Mouse (Mus musculus) neural tube, embryonic 11.5 days (tissue): ENCODE results near the gene Lrrc30. TPM values are rescaled to one million over a fixed set of nuclear protein-coding genes. Genes with fewer than 3 reads are reported as not detected.

Source experiments
- ATAC-seq: fragments of 200-750 bp; cut with Nextera tagmentation; 2 replicates; pipeline ENCODE4 v1.8.0; 2017; ENCODE audit warnings: moderate number of reproducible peaks, mild to moderate bottlenecking, moderate TSS enrichment, moderate library complexity; ENCODE audit not compliant: insufficient read depth, low FRiP score, low TSS enrichment
- DNase-seq: peaks from one replicate; pipeline ENCODE4 v3.0.0-alpha.2; 2015; ENCODE audit warnings: low spot score
- H3K27ac ChIP-seq: fragments of 300-500 bp; sonication (generic); 2 replicates; pipeline ENCODE4 v1.5.1; 2014; ENCODE audit warnings: low read depth, mild to moderate bottlenecking, low read length
- H3K27me3 ChIP-seq: fragments of 300-500 bp; sonication (generic); 2 replicates; pipeline ENCODE4 v1.6.1; 2014; ENCODE audit warnings: mild to moderate bottlenecking, low read length, mixed read lengths; ENCODE audit not compliant: control insufficient read depth, insufficient read depth
- H3K36me3 ChIP-seq: fragments of 300-500 bp; sonication (generic); 2 replicates; pipeline ENCODE4 v1.6.1; 2014; ENCODE audit warnings: mild to moderate bottlenecking, low read length, moderate library complexity, mixed read lengths; ENCODE audit not compliant: control insufficient read depth, insufficient read depth
- H3K4me1 ChIP-seq: fragments of 300-500 bp; sonication (generic); 2 replicates; pipeline ENCODE4 v1.6.1; 2014; ENCODE audit warnings: low read length, mixed read lengths; ENCODE audit not compliant: control insufficient read depth, insufficient read depth
- H3K4me2 ChIP-seq: fragments of 300-500 bp; sonication (generic); 2 replicates; pipeline ENCODE4 v1.6.1; 2014; ENCODE audit warnings: low read depth, mild to moderate bottlenecking, moderate library complexity
- H3K4me3 ChIP-seq: fragments of 300-500 bp; sonication (generic); 2 replicates; pipeline ENCODE4 v1.5.1; 2014; ENCODE audit warnings: low read depth, low read length
- H3K9ac ChIP-seq: fragments of 300-500 bp; sonication (generic); 2 replicates; pipeline ENCODE4 v1.6.1; 2014; ENCODE audit warnings: mild to moderate bottlenecking, low read length
- H3K9me3 ChIP-seq: fragments of 300-500 bp; sonication (generic); 2 replicates; pipeline ENCODE4 v1.6.1; 2016; ENCODE audit warnings: low read length; ENCODE audit not compliant: control insufficient read depth
- WGBS: fragments of 180-500 bp; shearing (Covaris S2); extraction: QIAGEN DNeasy Blood & Tissue Kit; methylation state at CpG from one replicate; pipeline ENCODE4 v1.1.7; 2014; 5-methylcytosine and 5-hydroxymethylcytosine counted together
- polyA plus RNA-seq: library from polyadenylated mRNA; unstranded; fragments of >200 nt; fragmentation: Nextera tagmentation; extraction: Ambion mirVana; gene quantifications from 2 replicates; pipeline ENCODE4 v1.2.1, GENCODE M21; 2014

Lrrc30 gene
- polyA plus RNA-seq = 0.18 TPM in 1 of 2 replicates, not detected in the other

- ATAC-seq = no peak
- no peak for DNase-seq
- no peak within 1 kb of the TSS for H3K4me2 ChIP-seq
- no peak within 1 kb of the TSS for H3K27ac ChIP-seq
- no peaks in the 10 kb centered on the region for H3K27me3 ChIP-seq
- H3K9ac ChIP-seq = no peak within 1 kb of the TSS
- WGBS = 75% methylated on average over 13 of the region's 13 CpGs
- no peaks in the 10 kb centered on the region for H3K36me3 ChIP-seq
- H3K9me3 ChIP-seq = no peaks in the 10 kb centered on the region
- H3K4me1 ChIP-seq = no peaks in the 10 kb centered on the region; the same call in 1 of the 2 replicates
- H3K4me3 ChIP-seq = no peak within 1 kb of the TSS
These were observed at the start of gene Lrrc30 for GRCm38 (mm10) chr17:67632676-67633339. Lrrc30 (minus strand) TSS chr17:67632723.

GRCm38 (mm10) chr17:67681084-67681483 lies 48.6 kb upstream of the Lrrc30 start:
- H3K4me1 ChIP-seq = no peaks in the 10 kb centered on the region
- no peak overlapping the region for H3K27ac ChIP-seq
- H3K4me2 ChIP-seq = no peak overlapping the region
- H3K27me3 ChIP-seq = no peaks in the 10 kb centered on the region
- DNase-seq = no peak
- no peak overlapping the region for H3K9ac ChIP-seq
- no peak for ATAC-seq
- 53% methylated on average over 6 of the region's 6 CpGs for WGBS
- H3K36me3 ChIP-seq = no peaks in the 10 kb centered on the region
- no peak overlapping the region for H3K4me3 ChIP-seq
- H3K9me3 ChIP-seq = no peaks in the 10 kb centered on the region

GRCm38 (mm10) chr17:67678576-67678975 lies 46.1 kb upstream of the Lrrc30 start:
- Histone ChIP-seq H3K4me1 (no peaks in the 10 kb centered on the region), H3K4me2 (no peak overlapping the region), H3K27me3 (no peaks in the 10 kb centered on the region), H3K4me3 (no peak overlapping the region), H3K36me3 (no peaks in the 10 kb centered on the region), H3K27ac (no peak overlapping the region), H3K9ac (no peak overlapping the region), H3K9me3 (no peaks in the 10 kb centered on the region)
- WGBS = 84% methylated on average over 1 of the region's 1 CpGs
- ATAC-seq = no peak
- no peak for DNase-seq

GRCm38 (mm10) chr17:67667981-67668380 lies 35.5 kb upstream of the Lrrc30 start:
- no peak overlapping the region for H3K4me3 ChIP-seq
- H3K4me2 ChIP-seq = no peak overlapping the region
- DNase-seq (peak; percentile 81), ATAC-seq (no peak)
- no peak overlapping the region for H3K27ac ChIP-seq
- H3K9me3 ChIP-seq = no peaks in the 10 kb centered on the region
- H3K36me3 ChIP-seq = no peaks in the 10 kb centered on the region
- H3K4me1 ChIP-seq = no peaks in the 10 kb centered on the region
- H3K9ac ChIP-seq = no peak overlapping the region
- WGBS = 13% methylated on average over 3 of the region's 3 CpGs
- no peaks in the 10 kb centered on the region for H3K27me3 ChIP-seq

- no peak for ATAC-seq
- 79% methylated on average over 5 of the region's 5 CpGs for WGBS
These were observed 34.5 kb upstream of the Lrrc30 start for GRCm38 (mm10) chr17:67666981-67667380.

GRCm38 (mm10) chr17:67664299-67664698 lies 31.8 kb upstream of the Lrrc30 start:
- no peak overlapping the region for H3K4me3 ChIP-seq
- WGBS = 75% methylated on average over 3 of the region's 3 CpGs
- no peaks in the 10 kb centered on the region for H3K4me1 ChIP-seq
- H3K4me2 ChIP-seq = no peak overlapping the region
- no peaks in the 10 kb centered on the region for H3K36me3 ChIP-seq
- ATAC-seq = no peak
- no peak overlapping the region for H3K27ac ChIP-seq
- no peaks in the 10 kb centered on the region for H3K27me3 ChIP-seq
- DNase-seq = no peak
- H3K9ac ChIP-seq = no peak overlapping the region
- no peaks in the 10 kb centered on the region for H3K9me3 ChIP-seq

More at GRCm38 (mm10) chr17:67666981-67667380, 34.5 kb upstream of the Lrrc30 start:
- Histone ChIP-seq H3K9ac (no peak overlapping the region), H3K4me2 (no peak overlapping the region), H3K9me3 (no peaks in the 10 kb centered on the region), H3K4me1 (no peaks in the 10 kb centered on the region), H3K27ac (no peak overlapping the region), H3K36me3 (no peaks in the 10 kb centered on the region), H3K27me3 (no peaks in the 10 kb centered on the region), H3K4me3 (no peak overlapping the region)
- no peak for DNase-seq

- Histone ChIP-seq H3K27me3 (no peaks in the 10 kb centered on the region), H3K27ac (no peak overlapping the region), H3K4me2 (no peak overlapping the region), H3K36me3 (no peaks in the 10 kb centered on the region), H3K9me3 (no peaks in the 10 kb centered on the region), H3K4me1 (no peaks in the 10 kb centered on the region), H3K4me3 (no peak overlapping the region), H3K9ac (no peak overlapping the region)
- DNase-seq (peak; percentile 46), ATAC-seq (no peak)
- 14% methylated on average over 4 of the region's 4 CpGs for WGBS
These were observed 19.0 kb upstream of the Lrrc30 start for GRCm38 (mm10) chr17:67651506-67651905.

- no peak for DNase-seq
- no peak for ATAC-seq
- H3K9me3 ChIP-seq = no peaks in the 10 kb centered on the region
- H3K27me3 ChIP-seq = no peaks in the 10 kb centered on the region
- no peak overlapping the region for H3K4me2 ChIP-seq
- H3K4me1 ChIP-seq = no peaks in the 10 kb centered on the region
- H3K27ac ChIP-seq = no peak overlapping the region
- no peak overlapping the region for H3K4me3 ChIP-seq
- H3K9ac ChIP-seq = no peak overlapping the region
- no peaks in the 10 kb centered on the region for H3K36me3 ChIP-seq
These were observed 9.1 kb upstream of the Lrrc30 start for GRCm38 (mm10) chr17:67641627-67642026.

- Histone ChIP-seq H3K27me3 (no peaks in the 10 kb centered on the region), H3K9ac (no peak overlapping the region), H3K4me3 (no peak overlapping the region), H3K27ac (no peak overlapping the region), H3K9me3 (no peaks in the 10 kb centered on the region), H3K4me2 (no peak overlapping the region), H3K36me3 (no peaks in the 10 kb centered on the region), H3K4me1 (no peaks in the 10 kb centered on the region)
- 94% methylated on average over 10 of the region's 10 CpGs for WGBS
- ATAC-seq (no peak), DNase-seq (no peak)
These were observed 5.7 kb upstream of the Lrrc30 start for GRCm38 (mm10) chr17:67638119-67638810.
